Mouse (Mus musculus) intestine, postnatal 0 days (tissue): ENCODE measurements around the gene Ankle2. TPM values are rescaled to one million over a fixed set of nuclear protein-coding genes. Genes with fewer than 3 reads are reported as not detected.

Experiments
- ATAC-seq: fragments of 200-750 bp; cut with Nextera tagmentation; 2 replicates; pipeline ENCODE4 v1.8.0; 2017; ENCODE audit warnings: mild to moderate bottlenecking, moderate TSS enrichment, moderate library complexity
- H3K27ac ChIP-seq: fragments of 300-500 bp; sonication (generic); 2 replicates; pipeline ENCODE4 v1.5.1; 2014; ENCODE audit warnings: mild to moderate bottlenecking, low read depth, low read length, moderate library complexity
- H3K27me3 ChIP-seq: fragments of 300-500 bp; sonication (generic); replicated peaks from 2 replicates; pipeline ENCODE4 v1.6.1; 2014; ENCODE audit warnings: low read length, mixed read lengths; ENCODE audit not compliant: control insufficient read depth, insufficient read depth
- H3K36me3 ChIP-seq: fragments of 300-500 bp; sonication (generic); 2 replicates; pipeline ENCODE4 v1.6.1; 2014; ENCODE audit warnings: mild to moderate bottlenecking, moderate library complexity; ENCODE audit not compliant: control insufficient read depth, insufficient read depth
- H3K4me1 ChIP-seq: fragments of 300-500 bp; sonication (generic); replicated peaks from 2 replicates; pipeline ENCODE4 v1.6.1; 2014; ENCODE audit warnings: antibody characterized with exemption, low read length, mixed read lengths; ENCODE audit not compliant: control insufficient read depth, insufficient read depth
- H3K4me2 ChIP-seq: fragments of 300-500 bp; sonication (generic); replicated peaks from 2 replicates; pipeline ENCODE4 v1.6.1; 2014; ENCODE audit warnings: low read depth, mild to moderate bottlenecking, moderate library complexity
- H3K4me3 ChIP-seq: fragments of 300-500 bp; sonication (generic); 2 replicates; pipeline ENCODE4 v1.5.1; 2014; ENCODE audit warnings: low read depth, low read length
- H3K9ac ChIP-seq: fragments of 300-500 bp; sonication (generic); 2 replicates; pipeline ENCODE4 v1.6.1; 2014; ENCODE audit warnings: mild to moderate bottlenecking, low read depth, low read length
- H3K9me3 ChIP-seq: fragments of 300-500 bp; sonication (generic); 2 replicates; pipeline ENCODE4 v1.6.1; 2016; ENCODE audit warnings: mixed run types; ENCODE audit not compliant: control insufficient read depth
- CTCF ChIP-seq: sonication (generic); IDR thresholded peaks from 2 replicates; pipeline ENCODE4 v1.5.1; 2016; ENCODE audit warnings: low read depth, mild to moderate bottlenecking, control low read depth, antibody characterized with exemption, moderate library complexity
- WGBS: fragments of 180-500 bp; shearing (Covaris S2); extraction: QIAGEN DNeasy Blood & Tissue Kit; methylation state at CpG from one replicate; pipeline ENCODE4 v1.1.7; 2014; 5-methylcytosine and 5-hydroxymethylcytosine counted together
- polyA plus RNA-seq: library from polyadenylated mRNA; unstranded; fragments of >200 nt; fragmentation: Nextera tagmentation; extraction: Ambion mirVana; gene quantifications from 2 replicates; pipeline ENCODE4 v1.2.1, GENCODE M21; 2015

Gene Ankle2
- polyA plus RNA-seq, 1 experiment from 2014 or later: 8.7 TPM

GRCm38 (mm10) chr5:110286446-110287083 is 55.8 kb downstream of the Ankle2 start:
- no peak for TF ChIP-seq CTCF
- Histone ChIP-seq H3K9ac (peak overlapping the region; percentile 68), H3K36me3 (peaks cover 14% of the 10 kb centered on the region; the same call in 1 of the 2 replicates), H3K4me3 (peak overlapping the region; percentile 64), H3K27me3 (no peaks in the 10 kb centered on the region), H3K9me3 (no peaks in the 10 kb centered on the region), H3K27ac (no peak overlapping the region; the same call in 1 of the 2 replicates), H3K4me1 (no peaks in the 10 kb centered on the region), H3K4me2 (peak overlapping the region; percentile 100)
- 2% methylated on average over 31 of the region's 31 CpGs for WGBS
- peak; percentile 77 for ATAC-seq

GRCm38 (mm10) chr5:110287084-110287475 is 56.3 kb downstream of the Ankle2 start:
- Histone ChIP-seq H3K9me3 (no peaks in the 10 kb centered on the region), H3K9ac (no peak overlapping the region), H3K27me3 (no peaks in the 10 kb centered on the region), H3K4me3 (no peak overlapping the region; the same call in 1 of the 2 replicates), H3K36me3 (peaks cover 14% of the 10 kb centered on the region; the same call in 1 of the 2 replicates), H3K4me2 (peak overlapping the region; percentile 100), H3K27ac (no peak overlapping the region), H3K4me1 (no peaks in the 10 kb centered on the region)
- no peak for ATAC-seq
- 68% methylated on average over 2 of the region's 2 CpGs for WGBS
- no peak for TF ChIP-seq CTCF

DNA sequence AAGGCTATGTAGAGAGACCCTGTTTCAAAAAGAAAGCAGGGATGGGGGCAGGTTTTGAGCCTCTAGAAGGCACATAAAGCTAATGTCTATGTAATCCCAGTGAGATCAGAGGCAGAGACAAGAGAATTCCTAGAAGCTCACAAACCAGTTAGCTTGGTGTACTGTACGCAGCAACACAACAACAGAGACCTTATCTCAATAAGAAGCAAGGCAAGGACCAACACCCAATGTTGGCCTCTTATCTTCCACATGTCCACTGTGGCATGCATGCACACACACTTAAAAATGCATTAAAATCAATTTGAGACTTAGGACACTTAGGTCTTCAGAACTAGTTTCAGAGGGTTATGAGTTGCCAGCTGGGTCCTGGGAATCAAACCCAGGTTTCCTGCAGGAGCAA is 60.8 kb downstream of the Ankle2 start:
- no peak overlapping the region for H3K27ac ChIP-seq
- H3K4me1 ChIP-seq: no peaks in the 10 kb centered on the region
- no peaks in the 10 kb centered on the region for H3K27me3 ChIP-seq
- no peak overlapping the region for H3K4me3 ChIP-seq
- TF ChIP-seq CTCF: no peak
- H3K4me2 ChIP-seq: no peak overlapping the region
- peaks cover 18% of the 10 kb centered on the region for H3K36me3 ChIP-seq
- 96% methylated on average over 1 of the region's 1 CpGs for WGBS
- ATAC-seq: no peak
- no peaks in the 10 kb centered on the region for H3K9me3 ChIP-seq
- H3K9ac ChIP-seq: no peak overlapping the region

- no peak for TF ChIP-seq CTCF
- no peak for ATAC-seq
- Histone ChIP-seq H3K4me3 (no peak overlapping the region), H3K36me3 (peaks cover 33% of the 10 kb centered on the region), H3K27ac (no peak overlapping the region), H3K9me3 (no peaks in the 10 kb centered on the region), H3K4me2 (no peak overlapping the region), H3K9ac (no peak overlapping the region), H3K4me1 (no peaks in the 10 kb centered on the region), H3K27me3 (no peaks in the 10 kb centered on the region)
- WGBS: 81% methylated on average over 1 of the region's 1 CpGs
These were observed 65.8 kb downstream of the Ankle2 start for GRCm38 (mm10) chr5:110296637-110297036.

DNA sequence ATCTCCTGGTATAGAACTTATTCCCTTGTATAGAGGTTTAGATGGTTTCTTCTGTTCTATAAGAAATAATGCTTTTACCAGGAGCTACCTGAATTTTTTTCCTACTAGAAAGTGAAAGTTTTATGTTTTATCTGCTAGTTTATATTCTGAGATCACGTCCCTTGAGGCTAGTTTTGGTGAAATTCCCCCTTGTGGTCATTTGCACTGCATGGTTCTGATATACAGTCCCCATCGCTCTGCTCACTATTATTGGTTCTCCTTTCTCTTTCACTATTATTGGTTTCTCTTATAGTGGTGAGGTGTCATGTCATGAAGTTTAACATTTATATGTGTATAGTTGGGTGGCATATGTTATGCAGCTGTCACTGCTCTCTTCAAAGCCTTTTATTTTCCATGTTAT is 69.8 kb downstream of the Ankle2 start:
- WGBS: 86% methylated on average over 2 of the region's 2 CpGs
- Histone ChIP-seq H3K4me3 (no peak overlapping the region), H3K4me1 (no peaks in the 10 kb centered on the region), H3K27ac (no peak overlapping the region), H3K4me2 (no peak overlapping the region), H3K27me3 (no peaks in the 10 kb centered on the region), H3K9ac (no peak overlapping the region), H3K36me3 (peaks cover 39% of the 10 kb centered on the region), H3K9me3 (no peaks in the 10 kb centered on the region)
- TF ChIP-seq CTCF: no peak
- no peak for ATAC-seq

Other genes with a start within 250 kb of the Ankle2 start
- 15.0 and 16.4 TPM in 2 replicates for gene Zfp932, start 234.5 kb upstream of the Ankle2 start, polyA plus RNA-seq
- gene Gm17655, start 158.5 kb upstream of the Ankle2 start, polyA plus RNA-seq: 1.4 and 1.6 TPM in 2 replicates
- gene Gm35315, start 136.6 kb upstream of the Ankle2 start, polyA plus RNA-seq: 0.25 and 0.52 TPM in 2 replicates
- gene Plcxd1, start 131.0 kb upstream of the Ankle2 start, polyA plus RNA-seq: 0.63 and 0.78 TPM in 2 replicates
- 14.9 and 15.2 TPM in 2 replicates for gene Gtpbp6, start 122.8 kb upstream of the Ankle2 start, polyA plus RNA-seq
- gene Zfp605, start 120.9 kb upstream of the Ankle2 start, polyA plus RNA-seq: 2.0 TPM in 2 replicates
- gene Chfr, start 95.2 kb upstream of the Ankle2 start, polyA plus RNA-seq: 23.6 and 26.2 TPM in 2 replicates
- gene Golga3, start 54.3 kb upstream of the Ankle2 start, polyA plus RNA-seq: 8.1 and 9.1 TPM in 2 replicates
- gene Pgam5, start 38.9 kb downstream of the Ankle2 start, polyA plus RNA-seq: 25.5 and 26.4 TPM in 2 replicates
- 5.8 and 6.3 TPM in 2 replicates for gene Pxmp2, start 55.2 kb downstream of the Ankle2 start, polyA plus RNA-seq
- gene Pole, start 55.3 kb downstream of the Ankle2 start, polyA plus RNA-seq: 4.7 and 5.1 TPM in 2 replicates
- 1.6 TPM in 2 replicates for gene P2rx2, start 112.2 kb downstream of the Ankle2 start, polyA plus RNA-seq
- gene Lrcol1, start 113.7 kb downstream of the Ankle2 start, polyA plus RNA-seq: not detected in 2 replicates
- gene Fbrsl1, start 217.5 kb downstream of the Ankle2 start, polyA plus RNA-seq: 7.6 and 8.2 TPM in 2 replicates